Mouse (Mus musculus): ENCODE measurements around the gene Krtap19-2. TPM values are rescaled to one million over a fixed set of nuclear protein-coding genes. Genes with fewer than 3 reads are reported as not detected.
A peak's percentile ranks its signal among the peaks of the same experiment; 100 is the strongest.

Gene Krtap19-2
- polyA plus RNA-seq, 1 experiment: not detected

GRCm38 (mm10) chr16:88851450-88851849 is 22.6 kb downstream of the Krtap19-2 start:
- WGBS: 16% methylated on average over 5 of the region's 5 CpGs
- H3K4me1 ChIP-seq (ENCODE audit: control insufficient read depth, insufficient read depth, low read length): no peaks in the 10 kb centered on the region
- H3K27me3 ChIP-seq (replicated peaks; ENCODE audit: control insufficient read depth, insufficient read depth, low read length): no peaks in the 10 kb centered on the region
- TF ChIP-seq CTCF (conservative IDR thresholded peaks at IDR 0.05; ENCODE audit: insufficient read depth, insufficient read length, low read depth, low read length) (peak; percentile 62), POLR2A (IDR thresholded peaks at IDR 0.05; ENCODE audit: low read depth, low read length) (no peak)
- H3K4me3 ChIP-seq (ENCODE audit: insufficient read depth, low read depth, low read length): no peak overlapping the region
- peak; percentile 36 for DNase-seq
- H3K36me3 ChIP-seq (ENCODE audit: control insufficient read depth, insufficient read depth, low read length): no peaks in the 10 kb centered on the region
- no peak overlapping the region for H3K27ac ChIP-seq (ENCODE audit: insufficient read depth, low read depth, low read length)

GRCm38 (mm10) chr16:88848558-88848957 is 25.5 kb downstream of the Krtap19-2 start:
- no peaks in the 10 kb centered on the region for H3K27me3 ChIP-seq (replicated peaks; ENCODE audit: control insufficient read depth, insufficient read depth, low read length)
- H3K4me3 ChIP-seq (ENCODE audit: insufficient read depth, low read depth, low read length): no peak overlapping the region
- TF ChIP-seq POLR2A (IDR thresholded peaks at IDR 0.05; ENCODE audit: low read depth, low read length) (no peak), CTCF (conservative IDR thresholded peaks at IDR 0.05; ENCODE audit: insufficient read depth, insufficient read length, low read depth, low read length) (no peak)
- no peak for DNase-seq
- 84% methylated on average over 4 of the region's 4 CpGs for WGBS
- H3K4me1 ChIP-seq (ENCODE audit: control insufficient read depth, insufficient read depth, low read length): no peaks in the 10 kb centered on the region
- H3K27ac ChIP-seq (ENCODE audit: insufficient read depth, low read depth, low read length): no peak overlapping the region
- H3K36me3 ChIP-seq (ENCODE audit: control insufficient read depth, insufficient read depth, low read length): no peaks in the 10 kb centered on the region

GRCm38 (mm10) chr16:88847363-88847762 is 26.7 kb downstream of the Krtap19-2 start:
- Histone ChIP-seq H3K4me1 (ENCODE audit: control insufficient read depth, insufficient read depth, low read length) (no peaks in the 10 kb centered on the region), H3K27me3 (replicated peaks; ENCODE audit: control insufficient read depth, insufficient read depth, low read length) (no peaks in the 10 kb centered on the region), H3K36me3 (ENCODE audit: control insufficient read depth, insufficient read depth, low read length) (no peaks in the 10 kb centered on the region), H3K27ac (ENCODE audit: insufficient read depth, low read depth, low read length) (no peak overlapping the region), H3K4me3 (ENCODE audit: insufficient read depth, low read depth, low read length) (no peak overlapping the region)
- TF ChIP-seq CTCF (conservative IDR thresholded peaks at IDR 0.05; ENCODE audit: insufficient read depth, insufficient read length, low read depth, low read length): no peak
- no peak for TF ChIP-seq POLR2A (IDR thresholded peaks at IDR 0.05; ENCODE audit: low read depth, low read length)
- DNase-seq: peak; percentile 67
- 49% methylated on average over 1 of the region's 1 CpGs for WGBS

GRCm38 (mm10) chr16:88826978-88827377 is 47.1 kb downstream of the Krtap19-2 start:
- TF ChIP-seq POLR2A (IDR thresholded peaks at IDR 0.05; ENCODE audit: low read depth, low read length): no peak
- Histone ChIP-seq H3K27me3 (replicated peaks; ENCODE audit: control insufficient read depth, insufficient read depth, low read length) (no peaks in the 10 kb centered on the region), H3K4me1 (ENCODE audit: control insufficient read depth, insufficient read depth, low read length) (no peaks in the 10 kb centered on the region), H3K36me3 (ENCODE audit: control insufficient read depth, insufficient read depth, low read length) (no peaks in the 10 kb centered on the region), H3K27ac (ENCODE audit: insufficient read depth, low read depth, low read length) (no peak overlapping the region), H3K4me3 (ENCODE audit: insufficient read depth, low read depth, low read length) (no peak overlapping the region)
- WGBS: 33% methylated on average over 3 of the region's 3 CpGs
- no peak for DNase-seq

GRCm38 (mm10) chr16:88826095-88826652 is 47.9 kb downstream of the Krtap19-2 start, which contains the start of gene Krtap14:
Gene Krtap14, minus strand, starts transcription at chr16:88826145.
- TF ChIP-seq POLR2A (IDR thresholded peaks at IDR 0.05; ENCODE audit: low read depth, low read length) (no peak), CTCF (conservative IDR thresholded peaks at IDR 0.05; ENCODE audit: insufficient read depth, insufficient read length, low read depth, low read length) (no peak)

GRCm38 (mm10) chr16:88823736-88824135 is 50.3 kb downstream of the Krtap19-2 start:
- H3K36me3 ChIP-seq (ENCODE audit: control insufficient read depth, insufficient read depth, low read length): no peaks in the 10 kb centered on the region
- H3K27me3 ChIP-seq (replicated peaks; ENCODE audit: control insufficient read depth, insufficient read depth, low read length): no peaks in the 10 kb centered on the region
- H3K27ac ChIP-seq (ENCODE audit: insufficient read depth, low read depth, low read length): no peak overlapping the region
- TF ChIP-seq CTCF (conservative IDR thresholded peaks at IDR 0.05; ENCODE audit: insufficient read depth, insufficient read length, low read depth, low read length): peak; percentile 41; the same call in 1 of the 2 replicates
- no peak for TF ChIP-seq POLR2A (IDR thresholded peaks at IDR 0.05; ENCODE audit: low read depth, low read length)
- DNase-seq: peak; percentile 51
- H3K4me1 ChIP-seq (ENCODE audit: control insufficient read depth, insufficient read depth, low read length): no peaks in the 10 kb centered on the region
- H3K4me3 ChIP-seq (ENCODE audit: insufficient read depth, low read depth, low read length): no peak overlapping the region
- WGBS: 78% methylated on average over 3 of the region's 3 CpGs

More at GRCm38 (mm10) chr16:88826095-88826652, 47.9 kb downstream of the Krtap19-2 start, which contains the start of gene Krtap14:
- DNase-seq: no peak
- Histone ChIP-seq H3K27me3 (replicated peaks; ENCODE audit: control insufficient read depth, insufficient read depth, low read length) (no peaks in the 10 kb centered on the region), H3K4me1 (ENCODE audit: control insufficient read depth, insufficient read depth, low read length) (no peaks in the 10 kb centered on the region), H3K27ac (ENCODE audit: insufficient read depth, low read depth, low read length) (no peak within 1 kb of the TSS), H3K4me3 (ENCODE audit: insufficient read depth, low read depth, low read length) (no peak within 1 kb of the TSS), H3K36me3 (ENCODE audit: control insufficient read depth, insufficient read depth, low read length) (no peaks in the 10 kb centered on the region)
- 86% methylated on average over 9 of the region's 9 CpGs for WGBS

Other genes starting within 250 kb of the Krtap19-2 start
- gene 2310079G19Rik, start 246.6 kb downstream of the Krtap19-2 start, polyA plus RNA-seq (2012; rRNA removed): not detected in 2 replicates
- gene Krtap26-1, start 226.5 kb downstream of the Krtap19-2 start, polyA plus RNA-seq (2012; rRNA removed): not detected in 2 replicates
- not detected in 2 replicates for gene Krtap27-1, start 202.6 kb downstream of the Krtap19-2 start, polyA plus RNA-seq (2012; rRNA removed)
- gene 2310061N02Rik, start 166.3 kb downstream of the Krtap19-2 start, polyA plus RNA-seq (2012; rRNA removed): not detected in 2 replicates
- not detected in 2 replicates for gene Krtap13-1, start 145.4 kb downstream of the Krtap19-2 start, polyA plus RNA-seq (2012; rRNA removed)
- not detected in 2 replicates for gene Krtap13, start 122.6 kb downstream of the Krtap19-2 start, polyA plus RNA-seq (2012; rRNA removed)
- gene 2310034C09Rik, start 115.4 kb downstream of the Krtap19-2 start, polyA plus RNA-seq (2012; rRNA removed): not detected in 2 replicates
- not detected in 2 replicates for gene 2310057N15Rik, start 100.1 kb downstream of the Krtap19-2 start, polyA plus RNA-seq (2012; rRNA removed)
- gene Gm5965, start 96.4 kb downstream of the Krtap19-2 start, polyA plus RNA-seq (2012; rRNA removed): not detected in 2 replicates
- gene Gm20741, start 62.0 kb downstream of the Krtap19-2 start, polyA plus RNA-seq (2012; rRNA removed): not detected in 2 replicates
- gene Krtap15, start 54.1 kb downstream of the Krtap19-2 start, polyA plus RNA-seq (2012; rRNA removed): not detected in 2 replicates
- not detected in 2 replicates for gene Krtap14, start 48.1 kb downstream of the Krtap19-2 start, polyA plus RNA-seq (2012; rRNA removed)
- gene Krtap19-1, start 4.9 kb downstream of the Krtap19-2 start, polyA plus RNA-seq (2012; rRNA removed): not detected in 2 replicates
- not detected in 2 replicates for gene Krtap19-3, start 3.8 kb upstream of the Krtap19-2 start, polyA plus RNA-seq (2012; rRNA removed)
- gene Krtap19-4, start 10.8 kb upstream of the Krtap19-2 start, polyA plus RNA-seq (2012; rRNA removed): not detected in 2 replicates
- gene Krtap19-5, start 22.2 kb upstream of the Krtap19-2 start, polyA plus RNA-seq (2012; rRNA removed): not detected in 2 replicates
- gene Krtap19-9b, start 58.0 kb upstream of the Krtap19-2 start, polyA plus RNA-seq (2012; rRNA removed): not detected in 2 replicates
- gene Krtap16-3, start 88.6 kb upstream of the Krtap19-2 start, polyA plus RNA-seq (2012; rRNA removed): not detected in 2 replicates
- not detected in 2 replicates for gene Krtap22-2, start 136.5 kb upstream of the Krtap19-2 start, polyA plus RNA-seq (2012; rRNA removed)
- not detected in 2 replicates for gene Gm10229, start 141.0 kb upstream of the Krtap19-2 start, polyA plus RNA-seq (2012; rRNA removed)
- gene Krtap6-1, start 157.4 kb upstream of the Krtap19-2 start, polyA plus RNA-seq (2012; rRNA removed): not detected in 2 replicates
- not detected in 2 replicates for gene Gm10228, start 167.2 kb upstream of the Krtap19-2 start, polyA plus RNA-seq (2012; rRNA removed)
- not detected in 2 replicates for gene Krtap6-5, start 173.6 kb upstream of the Krtap19-2 start, polyA plus RNA-seq (2012; rRNA removed)
- not detected in 2 replicates for gene 1110025L11Rik, start 189.7 kb upstream of the Krtap19-2 start, polyA plus RNA-seq (2012; rRNA removed)
- not detected in 2 replicates for gene Krtap6-3, start 209.7 kb upstream of the Krtap19-2 start, polyA plus RNA-seq (2012; rRNA removed)

Measured in kidney, adult 2 months (tissue).